Comparison of ENCODE assay signal across 8 mouse cellular contexts in the genomic region with DNA sequence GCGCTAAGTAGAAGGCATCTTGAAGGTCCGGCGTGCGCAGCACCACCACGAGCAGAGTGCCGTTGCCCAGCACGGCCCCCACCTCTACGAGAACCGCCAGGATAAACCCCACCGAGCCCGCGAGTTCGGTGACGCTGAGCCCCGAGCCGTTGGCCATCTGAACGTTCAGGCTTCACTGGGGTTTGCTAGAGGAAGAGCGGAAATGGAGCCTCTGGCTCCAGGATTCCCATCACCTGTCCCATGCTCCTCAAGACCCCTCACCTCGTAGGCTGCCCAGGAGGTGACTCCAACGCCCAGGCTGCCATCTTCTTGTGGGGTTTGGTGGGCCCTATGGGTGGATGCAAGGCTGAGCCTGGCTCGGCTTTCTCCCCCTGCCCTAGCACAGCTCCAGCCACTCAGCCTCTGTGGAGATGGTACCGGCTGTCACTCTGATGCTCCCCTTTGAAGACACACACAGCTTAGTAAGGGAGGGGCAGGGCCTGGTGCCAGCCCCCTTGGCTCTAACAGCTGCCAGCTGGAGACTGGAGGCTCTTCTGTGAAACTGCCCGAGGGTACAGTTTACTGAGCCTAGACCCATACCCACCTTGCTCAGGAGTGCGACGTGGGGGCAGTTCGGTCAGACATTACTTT. TPM values are rescaled to one million over a fixed set of nuclear protein-coding genes. Genes with fewer than 3 reads are reported as not detected.
A peak's percentile ranks its signal among the peaks of the same experiment; 100 is the strongest.
DNase-seq lines count a peak whose midpoint lies in the region; ATAC-seq and TF ChIP-seq lines count a peak whose summit lies in the region.

A gene (minus strand): TSS at position 368 of the 630 bp plus-strand sequence.

- peak within 1 kb of the TSS; percentile 42; the same call in 1 of the 2 replicates for H3K4me3 ChIP-seq in liver, adult 2 months (ENCODE audit: insufficient read depth, low read depth, low read length)
- peak within 1 kb of the TSS; percentile 43 for H3K4me3 ChIP-seq in forebrain, embryonic 14.5 days (ENCODE audit: low read depth, low read length)
- H3K4me3 ChIP-seq in left cerebral cortex, adult 2 months, result peak within 1 kb of the TSS; percentile 60
- H3K4me3 ChIP-seq in neural tube, embryonic 15.5 days (replicated peaks), result peak within 1 kb of the TSS; percentile 53

- no peaks in the 10 kb centered on the region for H3K79me2 ChIP-seq in liver, adult 2 months (ENCODE audit: control insufficient read depth, insufficient read depth, low read length)

- H3K27me3 ChIP-seq in liver, adult 2 months (ENCODE audit: control insufficient read depth, insufficient read depth, low read length), result no peaks in the 10 kb centered on the region
- H3K27me3 ChIP-seq in forebrain, embryonic 14.5 days (replicated peaks; ENCODE audit: control insufficient read depth, insufficient read depth, low read length), result no peaks in the 10 kb centered on the region
- no peaks in the 10 kb centered on the region for H3K27me3 ChIP-seq in neural tube, embryonic 15.5 days (replicated peaks)

- peaks cover 2% of the 10 kb centered on the region; the same call in 1 of the 2 replicates for H3K4me1 ChIP-seq in liver, adult 2 months (ENCODE audit: control insufficient read depth, insufficient read depth, low read length)
- H3K4me1 ChIP-seq in forebrain, embryonic 14.5 days (ENCODE audit: control insufficient read depth, insufficient read depth, low read length), result peaks cover 12% of the 10 kb centered on the region
- peaks cover 27% of the 10 kb centered on the region for H3K4me1 ChIP-seq in neural tube, embryonic 15.5 days

- peak within 1 kb of the TSS; percentile 96 for H3K4me2 ChIP-seq in forebrain, embryonic 14.5 days (ENCODE audit: low read length)
- peak within 1 kb of the TSS; percentile 95 for H3K4me2 ChIP-seq in neural tube, embryonic 15.5 days

- peak; percentile 65 for ATAC-seq in forebrain, embryonic 14.5 days
- ATAC-seq in neural tube, embryonic 15.5 days (ENCODE audit: low FRiP score), result peak; percentile 43

- no peak for DNase-seq in liver, adult 2 months (ENCODE audit: extremely low read depth, low read depth, low spot score)
- no peak for DNase-seq in liver
- peak; percentile 92 for DNase-seq in cerebellum, adult 9-10 months
- DNase-seq in forebrain, embryonic 14.5 days (ENCODE audit: low spot score), result peak; percentile 71
- DNase-seq in left cerebral cortex, adult 2 months (ENCODE audit: extremely low spot score in 1 of 2, low spot score in 2 of 2), result peak in 1 of 2 experiments; percentile 48
- no peak for DNase-seq in B cell, adult 2 months
- no peak for DNase-seq in ovary, postnatal 14 days (ENCODE audit: low spot score)

- 48% methylated on average over 26 of the region's 26 CpGs for WGBS in liver, adult 2 months
- WGBS in forebrain, embryonic 14.5 days, result 27% methylated on average over 26 of the region's 26 CpGs
- WGBS in neural tube, embryonic 15.5 days, result 22% methylated on average over 26 of the region's 26 CpGs

- intact Hi-C loops in left cerebral cortex, adult 2 months (cut with DNase I), result no loop called here

- H3K27ac ChIP-seq in liver, adult 2 months (replicated peaks; ENCODE audit: insufficient read depth, low read depth, low read length), result no peak within 1 kb of the TSS
- peak within 1 kb of the TSS; percentile 76 for H3K27ac ChIP-seq in forebrain, embryonic 14.5 days (ENCODE audit: low read depth, low read length)
- H3K27ac ChIP-seq in left cerebral cortex, adult 2 months, result peak within 1 kb of the TSS; percentile 99
- H3K27ac ChIP-seq in neural tube, embryonic 15.5 days (replicated peaks), result peak within 1 kb of the TSS; percentile 91

- no peak for TF ChIP-seq CTCF in liver, adult 2 months (IDR thresholded peaks at IDR 0.05; ENCODE audit: low read depth, low read length)
- TF ChIP-seq CTCF in left cerebral cortex, adult 2 months (IDR thresholded peaks at IDR 0.05), result no peak

- H3K36me3 ChIP-seq in liver, adult 2 months (ENCODE audit: control insufficient read depth, insufficient read depth, low read length), result no peaks in the 10 kb centered on the region; the same call in 1 of the 2 replicates
- peaks cover 37% of the 10 kb centered on the region for H3K36me3 ChIP-seq in forebrain, embryonic 14.5 days (ENCODE audit: control insufficient read depth, insufficient read depth, low read length)
- H3K36me3 ChIP-seq in neural tube, embryonic 15.5 days, result peaks cover 32% of the 10 kb centered on the region

- H3K9ac ChIP-seq in liver, adult 2 months (ENCODE audit: low read depth, low read length), result peak within 1 kb of the TSS; percentile 37; the same call in 1 of the 2 replicates
- H3K9ac ChIP-seq in forebrain, embryonic 14.5 days (ENCODE audit: low read length), result peak within 1 kb of the TSS; percentile 86
- H3K9ac ChIP-seq in neural tube, embryonic 15.5 days (replicated peaks), result peak within 1 kb of the TSS; percentile 84

- no peaks in the 10 kb centered on the region for H3K9me3 ChIP-seq in forebrain, embryonic 14.5 days (replicated peaks; ENCODE audit: control insufficient read depth, low read length)
- no peaks in the 10 kb centered on the region for H3K9me3 ChIP-seq in neural tube, embryonic 15.5 days (replicated peaks)

- TF ChIP-seq POLR2A in liver, adult 2 months (IDR thresholded peaks at IDR 0.05; ENCODE audit: extremely low read depth, insufficient read depth, low read length), result no peak

RNA-seq across cellular contexts. Expression of the gene that starts here (rescaled TPM):
- total RNA-seq in liver, adult 2 months (2014; rRNA removed), result not detected in 2 replicates
- polyA plus RNA-seq in liver, adult 2 months (2012; rRNA removed), result not detected in 2 replicates
- polyA plus RNA-seq in forebrain, embryonic 14.5 days (2014; fragmentation: Nextera tagmentation; extraction: Ambion mirVana), result 0.56 and 0.89 TPM in 2 replicates
- total RNA-seq in left cerebral cortex, adult 2 months (2021), result 1 to 10 TPM; 7.4 to 7.6 TPM
- polyA plus RNA-seq in neural tube, embryonic 15.5 days (2015; fragmentation: Nextera tagmentation; extraction: Ambion mirVana), result 1.1 and 1.4 TPM in 2 replicates

Comparison
In these comparisons a context has a peak if more than half of its experiments do, and no peak if none do; other contexts are left out.
1. Peak in DNase-seq, ATAC-seq, H3K4me3 ChIP-seq, H3K27ac ChIP-seq, H3K9ac ChIP-seq and H3K4me2 ChIP-seq in forebrain, embryonic 14.5 days; RNA of the gene not detected or under 1 TPM.